Mouse (Mus musculus): ENCODE results near the gene Kcnip1. TPM values are rescaled to one million over a fixed set of nuclear protein-coding genes. Genes with fewer than 3 reads are reported as not detected.

Gene Kcnip1
- polyA plus RNA-seq, 2 experiments: 0.10 to 0.25 TPM

DNA sequence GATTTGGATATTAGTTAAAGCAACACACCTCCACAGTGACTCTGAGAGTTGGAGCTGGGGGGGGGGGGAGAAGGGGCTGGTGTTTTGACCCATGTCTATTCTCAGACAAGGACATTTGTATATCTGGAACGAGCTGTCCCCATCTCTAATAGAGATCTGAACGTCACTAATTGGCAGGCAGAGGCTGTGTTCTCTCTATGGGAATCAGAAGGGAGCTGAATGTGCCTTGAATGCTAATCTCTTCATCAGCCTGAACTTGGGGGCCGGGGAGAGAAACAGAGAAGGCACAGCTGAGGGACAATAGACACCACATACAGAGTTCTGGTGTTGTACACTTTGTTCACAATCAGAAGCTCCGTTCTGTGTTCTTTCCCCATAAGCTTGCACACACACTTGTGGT is 206.4 kb downstream of the Kcnip1 start:
- Histone ChIP-seq H3K9ac (replicated peaks) (no peak overlapping the region), H3K27me3 (ENCODE audit: control insufficient read depth, insufficient read depth, low read length) (no peaks in the 10 kb centered on the region), H3K4me2 (ENCODE audit: low read depth) (no peak overlapping the region), H3K4me1 (replicated peaks; ENCODE audit: control insufficient read depth in 2 of 2, insufficient read depth in 2 of 2, low read length in 1 of 2) (no peaks in the 10 kb centered on the region), H3K36me3 (replicated peaks; ENCODE audit: control insufficient read depth, insufficient read depth, low read depth) (no peaks in the 10 kb centered on the region), H3K9me3 (ENCODE audit: control insufficient read depth, low read length) (no peaks in the 10 kb centered on the region), H3K4me3 (ENCODE audit: insufficient read depth in 1 of 2, low read depth in 2 of 2, low read length in 2 of 2) (no peak overlapping the region), H3K27ac (no peak overlapping the region)
- 46% methylated on average over 4 of the region's 4 CpGs for WGBS (ENCODE audit: insufficient replicate concordance)
- ATAC-seq (ENCODE audit: insufficient read depth): no peak
- TF ChIP-seq CTCF (IDR thresholded peaks at IDR 0.05; ENCODE audit: low read depth) (no peak), EP300 (IDR thresholded peaks at IDR 0.05; ENCODE audit: low read depth) (no peak)
- no peak for DNase-seq (ENCODE audit: low read depth in 3 of 3, low spot score in 3 of 3)

DNA sequence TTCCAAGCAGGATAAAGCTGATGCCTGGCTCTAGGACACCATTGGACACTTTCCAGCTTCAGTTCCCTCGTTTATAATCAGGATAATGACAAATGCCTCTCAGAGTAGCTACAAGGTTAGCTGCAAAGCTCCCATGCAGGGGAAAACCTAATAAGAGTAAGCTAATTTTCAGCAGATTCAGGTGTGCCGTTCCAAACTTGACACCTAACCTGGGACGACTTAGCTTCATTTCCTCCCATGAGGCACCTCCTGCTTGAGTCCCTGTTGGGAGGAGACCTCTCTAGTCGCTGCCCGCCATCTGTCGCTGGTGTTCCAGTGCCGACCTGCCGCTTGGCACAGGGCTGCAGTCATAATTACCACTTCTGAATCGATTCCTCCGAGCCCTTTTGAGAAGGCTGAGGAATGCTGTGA is 211.4 kb downstream of the Kcnip1 start:
- Histone ChIP-seq H3K4me3 (ENCODE audit: insufficient read depth in 1 of 2, low read depth in 2 of 2, low read length in 2 of 2) (no peak overlapping the region), H3K27me3 (ENCODE audit: control insufficient read depth, insufficient read depth, low read length) (no peaks in the 10 kb centered on the region), H3K4me1 (replicated peaks; ENCODE audit: control insufficient read depth in 2 of 2, insufficient read depth in 2 of 2, low read length in 1 of 2) (no peaks in the 10 kb centered on the region), H3K9me3 (ENCODE audit: control insufficient read depth, low read length) (no peaks in the 10 kb centered on the region), H3K4me2 (ENCODE audit: low read depth) (no peak overlapping the region), H3K9ac (replicated peaks) (no peak overlapping the region), H3K27ac (no peak overlapping the region), H3K36me3 (replicated peaks; ENCODE audit: control insufficient read depth, insufficient read depth, low read depth) (no peaks in the 10 kb centered on the region)
- ATAC-seq (ENCODE audit: insufficient read depth) (no peak), DNase-seq (ENCODE audit: low read depth in 3 of 3, low spot score in 3 of 3) (no peak)
- TF ChIP-seq CTCF (IDR thresholded peaks at IDR 0.05; ENCODE audit: low read depth) (no peak), EP300 (IDR thresholded peaks at IDR 0.05; ENCODE audit: low read depth) (no peak)
- 40% methylated on average over 10 of the region's 10 CpGs for WGBS (ENCODE audit: insufficient replicate concordance)

DNA sequence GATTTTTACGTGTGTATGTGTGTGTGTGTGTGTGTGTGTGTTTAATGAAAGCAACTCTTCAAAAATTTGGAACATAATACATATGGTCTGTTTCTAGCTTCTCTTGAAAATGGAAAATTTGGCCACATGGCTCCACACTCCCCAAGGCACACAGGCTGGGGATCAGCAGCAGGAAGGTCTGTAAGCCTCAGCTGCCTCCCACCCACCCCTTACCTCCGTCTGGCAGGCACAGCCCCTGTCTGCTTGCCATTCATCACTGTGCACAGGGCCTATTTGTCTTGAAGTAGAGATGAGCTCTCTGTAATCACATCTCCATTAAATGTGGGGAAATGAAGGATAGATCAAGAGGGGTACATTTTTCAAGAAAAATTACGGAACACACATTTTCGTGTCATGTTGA is 212.7 kb downstream of the Kcnip1 start:
- WGBS (ENCODE audit: insufficient replicate concordance): 52% methylated on average over 4 of the region's 4 CpGs
- Histone ChIP-seq H3K4me1 (replicated peaks; ENCODE audit: control insufficient read depth in 2 of 2, insufficient read depth in 2 of 2, low read length in 1 of 2) (no peaks in the 10 kb centered on the region), H3K4me2 (ENCODE audit: low read depth) (no peak overlapping the region), H3K27ac (no peak overlapping the region), H3K4me3 (ENCODE audit: insufficient read depth in 1 of 2, low read depth in 2 of 2, low read length in 2 of 2) (no peak overlapping the region), H3K9ac (replicated peaks) (no peak overlapping the region), H3K27me3 (ENCODE audit: control insufficient read depth, insufficient read depth, low read length) (no peaks in the 10 kb centered on the region), H3K36me3 (replicated peaks; ENCODE audit: control insufficient read depth, insufficient read depth, low read depth) (no peaks in the 10 kb centered on the region), H3K9me3 (ENCODE audit: control insufficient read depth, low read length) (no peaks in the 10 kb centered on the region)
- no peak for ATAC-seq (ENCODE audit: insufficient read depth)
- no peak for DNase-seq (ENCODE audit: low read depth in 3 of 3, low spot score in 3 of 3)
- TF ChIP-seq EP300 (IDR thresholded peaks at IDR 0.05; ENCODE audit: low read depth) (no peak), CTCF (IDR thresholded peaks at IDR 0.05; ENCODE audit: low read depth) (no peak)

- H3K4me1 ChIP-seq (replicated peaks; ENCODE audit: control insufficient read depth in 2 of 2, insufficient read depth in 2 of 2, low read length in 1 of 2): no peaks in the 10 kb centered on the region
- no peak overlapping the region for H3K4me2 ChIP-seq (ENCODE audit: low read depth)
- no peaks in the 10 kb centered on the region for H3K36me3 ChIP-seq (replicated peaks; ENCODE audit: control insufficient read depth, insufficient read depth, low read depth)
- ATAC-seq (ENCODE audit: insufficient read depth) (no peak), DNase-seq (ENCODE audit: low read depth in 3 of 3, low spot score in 3 of 3) (no peak)
- no peak overlapping the region for H3K27ac ChIP-seq
- H3K4me3 ChIP-seq (ENCODE audit: insufficient read depth in 1 of 2, low read depth in 2 of 2, low read length in 2 of 2): no peak overlapping the region
- TF ChIP-seq EP300 (IDR thresholded peaks at IDR 0.05; ENCODE audit: low read depth) (no peak), CTCF (IDR thresholded peaks at IDR 0.05; ENCODE audit: low read depth) (no peak)
- H3K9me3 ChIP-seq (ENCODE audit: control insufficient read depth, low read length): no peaks in the 10 kb centered on the region
- 56% methylated on average over 5 of the region's 5 CpGs for WGBS (ENCODE audit: insufficient replicate concordance)
- H3K9ac ChIP-seq (replicated peaks): no peak overlapping the region
- H3K27me3 ChIP-seq (ENCODE audit: control insufficient read depth, insufficient read depth, low read length): no peaks in the 10 kb centered on the region
These were observed 220.3 kb downstream of the Kcnip1 start for GRCm38 (mm10) chr11:33772615-33773141.

DNA sequence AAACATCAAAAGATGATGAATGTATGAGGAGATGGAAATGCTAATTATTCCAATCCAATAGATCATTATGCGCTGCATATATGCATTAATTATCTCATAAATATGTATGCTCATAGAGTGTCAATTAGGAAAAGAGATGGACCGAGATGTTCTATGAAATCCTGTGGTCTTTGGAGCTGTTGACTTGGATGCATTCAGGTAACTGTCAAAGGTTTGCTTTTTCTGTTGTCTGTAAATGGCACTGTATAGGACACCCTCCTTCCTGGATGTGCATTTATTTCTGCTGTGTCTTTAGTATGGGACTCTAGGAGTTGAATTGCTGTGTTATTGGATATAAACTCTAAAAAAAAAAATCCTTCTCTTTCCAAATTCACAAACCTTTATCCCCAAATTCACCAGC is 220.9 kb downstream of the Kcnip1 start:
- 52% methylated on average over 2 of the region's 2 CpGs for WGBS (ENCODE audit: insufficient replicate concordance)

More for the DNA sequence above, 220.9 kb downstream of the Kcnip1 start:
- H3K4me3 ChIP-seq (ENCODE audit: insufficient read depth in 1 of 2, low read depth in 2 of 2, low read length in 2 of 2): no peak overlapping the region
- no peak overlapping the region for H3K4me2 ChIP-seq (ENCODE audit: low read depth)
- H3K4me1 ChIP-seq (replicated peaks; ENCODE audit: control insufficient read depth in 2 of 2, insufficient read depth in 2 of 2, low read length in 1 of 2): no peaks in the 10 kb centered on the region
- no peak for TF ChIP-seq CTCF (IDR thresholded peaks at IDR 0.05; ENCODE audit: low read depth)
- TF ChIP-seq EP300 (IDR thresholded peaks at IDR 0.05; ENCODE audit: low read depth): no peak
- ATAC-seq (ENCODE audit: insufficient read depth): no peak
- H3K27me3 ChIP-seq (ENCODE audit: control insufficient read depth, insufficient read depth, low read length): no peaks in the 10 kb centered on the region
- H3K9ac ChIP-seq (replicated peaks): no peak overlapping the region
- H3K36me3 ChIP-seq (replicated peaks; ENCODE audit: control insufficient read depth, insufficient read depth, low read depth): no peaks in the 10 kb centered on the region
- no peaks in the 10 kb centered on the region for H3K9me3 ChIP-seq (ENCODE audit: control insufficient read depth, low read length)
- no peak for DNase-seq (ENCODE audit: low read depth in 3 of 3, low spot score in 3 of 3)
- no peak overlapping the region for H3K27ac ChIP-seq

Data from liver, embryonic 14.5 days (tissue).